Mouse (Mus musculus) midbrain, embryonic 16.5 days (tissue): Measurements from ENCODE around the gene Ctrl. TPM values are rescaled to one million over a fixed set of nuclear protein-coding genes. Genes with fewer than 3 reads are reported as not detected.
"Not testable (repeated sequence)": the region's sequence is repeated elsewhere in the genome, so short reads cannot be mapped to it uniquely, and the experiment has no call there.

ENCODE experiments used
- ATAC-seq: fragments of 200-750 bp; cut with Nextera tagmentation; 2 replicates; pipeline ENCODE4 v1.8.0; 2017; ENCODE audit warnings: moderate TSS enrichment
- H3K27ac ChIP-seq: fragments of 300-500 bp; sonication (generic); 2 replicates; pipeline ENCODE4 v1.5.1; 2014; ENCODE audit warnings: mild to moderate bottlenecking, low read length, mixed read lengths
- H3K27me3 ChIP-seq: fragments of 300-500 bp; sonication (generic); 2 replicates; pipeline ENCODE4 v1.6.1; 2014; ENCODE audit warnings: low read depth, low read length, mixed read lengths; ENCODE audit not compliant: control insufficient read depth, insufficient read depth
- H3K36me3 ChIP-seq: fragments of 300-500 bp; sonication (generic); 2 replicates; pipeline ENCODE4 v1.6.1; 2014; ENCODE audit warnings: mild to moderate bottlenecking, low read length, moderate library complexity, mixed read lengths; ENCODE audit not compliant: control insufficient read depth, insufficient read depth
- H3K4me1 ChIP-seq: fragments of 300-500 bp; sonication (generic); 2 replicates; pipeline ENCODE4 v1.6.1; 2014; ENCODE audit warnings: mild to moderate bottlenecking, low read length, mixed read lengths; ENCODE audit not compliant: control insufficient read depth, insufficient read depth
- H3K4me2 ChIP-seq: fragments of 300-500 bp; sonication (generic); 2 replicates; pipeline ENCODE4 v1.6.1; 2014; ENCODE audit warnings: mild to moderate bottlenecking, low read length, mixed read lengths
- H3K4me3 ChIP-seq: fragments of 300-500 bp; sonication (generic); 2 replicates; pipeline ENCODE4 v1.5.1; 2014; ENCODE audit warnings: low read depth, mild to moderate bottlenecking, low read length, moderate library complexity, mixed read lengths
- H3K9ac ChIP-seq: fragments of 300-500 bp; sonication (generic); 2 replicates; pipeline ENCODE4 v1.6.1; 2014; ENCODE audit warnings: low read depth, low read length, mixed read lengths
- H3K9me3 ChIP-seq: fragments of 300-500 bp; sonication (generic); replicated peaks from 2 replicates; pipeline ENCODE4 v1.6.1; 2014; ENCODE audit warnings: mild to moderate bottlenecking, low read length, mixed read lengths; ENCODE audit not compliant: control insufficient read depth, poor library complexity, severe bottlenecking
- WGBS: fragments of 180-500 bp; shearing (Covaris S2); extraction: QIAGEN DNeasy Blood & Tissue Kit; methylation state at CpG from one replicate; pipeline ENCODE4 v1.1.7; 2014; 5-methylcytosine and 5-hydroxymethylcytosine counted together
- polyA plus RNA-seq: library from polyadenylated mRNA; unstranded; fragments of >200 nt; fragmentation: Nextera tagmentation; extraction: Ambion mirVana; gene quantifications from 2 replicates; pipeline ENCODE4 v1.2.1, GENCODE M21; 2015

The Ctrl gene
- 4.5 and 4.9 TPM in 2 replicates for polyA plus RNA-seq

- no peaks in the 10 kb centered on the region for H3K36me3 ChIP-seq
- H3K27me3 ChIP-seq = no peaks in the 10 kb centered on the region
- no peak within 1 kb of the TSS for H3K4me3 ChIP-seq
- 94% methylated on average over 2 of the region's 2 CpGs for WGBS
- H3K9me3 ChIP-seq = no peaks in the 10 kb centered on the region
- no peak within 1 kb of the TSS for H3K9ac ChIP-seq
- H3K4me1 ChIP-seq = peaks cover 14% of the 10 kb centered on the region
- no peak within 1 kb of the TSS for H3K27ac ChIP-seq
- no peak within 1 kb of the TSS for H3K4me2 ChIP-seq
- ATAC-seq = no peak
Observed at GRCm38 (mm10) chr8:105933762-105934161, at the start of gene Ctrl. Gene Ctrl (minus strand): TSS chr8:105933862.

GRCm38 (mm10) chr8:105983406-105983805 is 49.7 kb upstream of the Ctrl start:
- not testable (repeated sequence) for H3K4me1 ChIP-seq, H3K4me2 ChIP-seq, H3K27ac ChIP-seq, H3K9me3 ChIP-seq, ATAC-seq, H3K9ac ChIP-seq, H3K36me3 ChIP-seq, H3K4me3 ChIP-seq, H3K27me3 ChIP-seq
- 88% methylated on average over 10 of the region's 11 CpGs for WGBS

- Histone ChIP-seq H3K4me1 (no peaks in the 10 kb centered on the region), H3K36me3 (no peaks in the 10 kb centered on the region), H3K27me3 (no peaks in the 10 kb centered on the region), H3K9me3 (no peaks in the 10 kb centered on the region), H3K4me2 (no peak overlapping the region), H3K9ac (no peak overlapping the region), H3K4me3 (no peak overlapping the region), H3K27ac (no peak overlapping the region)
- 92% methylated on average over 1 of the region's 1 CpGs for WGBS
- ATAC-seq = no peak
Observed at GRCm38 (mm10) chr8:105981146-105981545, 47.5 kb upstream of the Ctrl start.

GRCm38 (mm10) chr8:105979325-105979724 is 45.7 kb upstream of the Ctrl start, which contains the start of gene Dpep3:
Gene Dpep3 (minus strand): TSS chr8:105979429.
- H3K9ac ChIP-seq = no peak within 1 kb of the TSS
- no peaks in the 10 kb centered on the region for H3K4me1 ChIP-seq
- no peak for ATAC-seq
- H3K36me3 ChIP-seq = no peaks in the 10 kb centered on the region
- H3K27ac ChIP-seq = no peak within 1 kb of the TSS
- no peak within 1 kb of the TSS for H3K4me3 ChIP-seq
- H3K27me3 ChIP-seq = no peaks in the 10 kb centered on the region
- 92% methylated on average over 15 of the region's 15 CpGs for WGBS
- H3K4me2 ChIP-seq = no peak within 1 kb of the TSS
- no peaks in the 10 kb centered on the region for H3K9me3 ChIP-seq

GRCm38 (mm10) chr8:105975363-105975762 is 41.7 kb upstream of the Ctrl start:
- Histone ChIP-seq H3K27me3 (no peaks in the 10 kb centered on the region), H3K9me3 (no peaks in the 10 kb centered on the region), H3K4me3 (no peak overlapping the region), H3K4me1 (no peaks in the 10 kb centered on the region), H3K9ac (no peak overlapping the region), H3K4me2 (no peak overlapping the region), H3K36me3 (no peaks in the 10 kb centered on the region), H3K27ac (no peak overlapping the region)
- no peak for ATAC-seq
- WGBS = 62% methylated on average over 7 of the region's 7 CpGs

- ATAC-seq = no peak
- 82% methylated on average over 8 of the region's 8 CpGs for WGBS
- H3K27me3 ChIP-seq = peaks cover 8% of the 10 kb centered on the region
Observed at GRCm38 (mm10) chr8:105971019-105971720, 37.5 kb upstream of the Ctrl start.

GRCm38 (mm10) chr8:105969367-105969766 is 35.7 kb upstream of the Ctrl start:
- 71% methylated on average over 1 of the region's 1 CpGs for WGBS
- Histone ChIP-seq H3K4me3 (no peak overlapping the region), H3K4me2 (no peak overlapping the region), H3K27me3 (peaks cover 24% of the 10 kb centered on the region), H3K4me1 (peaks cover 8% of the 10 kb centered on the region), H3K9me3 (no peaks in the 10 kb centered on the region), H3K36me3 (no peaks in the 10 kb centered on the region), H3K9ac (no peak overlapping the region), H3K27ac (no peak overlapping the region)
- ATAC-seq = no peak

More at GRCm38 (mm10) chr8:105971019-105971720, 37.5 kb upstream of the Ctrl start:
- Histone ChIP-seq H3K4me1 (no peaks in the 10 kb centered on the region), H3K4me3 (no peak overlapping the region), H3K9me3 (no peaks in the 10 kb centered on the region), H3K9ac (no peak overlapping the region), H3K4me2 (no peak overlapping the region), H3K27ac (no peak overlapping the region), H3K36me3 (no peaks in the 10 kb centered on the region)

- Histone ChIP-seq H3K27me3 (peaks cover 24% of the 10 kb centered on the region), H3K36me3 (no peaks in the 10 kb centered on the region), H3K4me1 (peaks cover 8% of the 10 kb centered on the region), H3K27ac (no peak overlapping the region), H3K9ac (no peak overlapping the region), H3K4me2 (no peak overlapping the region; the same call in 1 of the 2 replicates), H3K4me3 (no peak overlapping the region), H3K9me3 (no peaks in the 10 kb centered on the region)
- WGBS = 10% methylated on average over 19 of the region's 19 CpGs
- ATAC-seq = no peak
Observed at GRCm38 (mm10) chr8:105966692-105967311, 33.1 kb upstream of the Ctrl start.

GRCm38 (mm10) chr8:105965905-105966341 is 32.3 kb upstream of the Ctrl start, which contains the start of gene Slc12a4:
Gene Slc12a4 (minus strand): TSS chr8:105966097.
- peak within 1 kb of the TSS; percentile 37 for H3K4me3 ChIP-seq
- peak within 1 kb of the TSS; percentile 49 for H3K4me2 ChIP-seq
- H3K9me3 ChIP-seq = no peaks in the 10 kb centered on the region
- ATAC-seq = peak; percentile 58; the same call in 1 of the 2 replicates
- no peaks in the 10 kb centered on the region for H3K36me3 ChIP-seq
- peaks cover 8% of the 10 kb centered on the region for H3K4me1 ChIP-seq
- peaks cover 24% of the 10 kb centered on the region for H3K27me3 ChIP-seq
- 1% methylated on average over 46 of the region's 47 CpGs for WGBS
- peak within 1 kb of the TSS; percentile 56 for H3K9ac ChIP-seq
- no peak within 1 kb of the TSS for H3K27ac ChIP-seq
